Mouse (Mus musculus) left cerebral cortex, adult 11 months (tissue): Measurements from ENCODE around the gene Fkbp7.
A peak's percentile ranks its signal among the peaks of the same experiment; 100 is the strongest.
"Not testable (repeated sequence)": the region's sequence is repeated elsewhere in the genome, so short reads cannot be mapped to it uniquely, and the experiment has no call there.

Source experiments
- DNase-seq: peaks from one replicate; pipeline ENCODE4 v3.0.0; 2022; ENCODE audit warnings: low spot score

Fkbp7 gene

GRCm38 (mm10) chr2:76665531-76665930, 7.4 kb downstream of the Fkbp7 start:
- no peak for DNase-seq

GRCm38 (mm10) chr2:76659419-76659818, 13.5 kb downstream of the Fkbp7 start:
- no peak for DNase-seq

- no peak for DNase-seq
Measured at GRCm38 (mm10) chr2:76658551-76658950, 14.4 kb downstream of the Fkbp7 start.

GRCm38 (mm10) chr2:76655982-76656381, 16.9 kb downstream of the Fkbp7 start:
- no peak for DNase-seq

GRCm38 (mm10) chr2:76655444-76655843, 17.5 kb downstream of the Fkbp7 start:
- no peak for DNase-seq

- no peak for DNase-seq
Measured at GRCm38 (mm10) chr2:76654646-76655045, 18.3 kb downstream of the Fkbp7 start.

- no peak for DNase-seq
Measured at GRCm38 (mm10) chr2:76653070-76653469, 19.8 kb downstream of the Fkbp7 start.

- no peak for DNase-seq
Measured at GRCm38 (mm10) chr2:76648666-76649141, 24.2 kb downstream of the Fkbp7 start.

- DNase-seq, result peak; percentile 93
Measured at GRCm38 (mm10) chr2:76647883-76648570, 24.9 kb downstream of the Fkbp7 start, which contains the start of the genes Prkra and Pjvk. TSS of gene Prkra (minus strand) at chr2:76648015. TSS of gene Pjvk (plus strand) at chr2:76648476.

- no peak for DNase-seq
Measured at GRCm38 (mm10) chr2:76647441-76647869, 25.5 kb downstream of the Fkbp7 start.

GRCm38 (mm10) chr2:76643801-76644200, 29.1 kb downstream of the Fkbp7 start:
- DNase-seq, result no peak

GRCm38 (mm10) chr2:76639637-76640036, 33.3 kb downstream of the Fkbp7 start:
- no peak for DNase-seq

GRCm38 (mm10) chr2:76631600-76631999, 41.3 kb downstream of the Fkbp7 start:
- no peak for DNase-seq

- no peak for DNase-seq
Measured at GRCm38 (mm10) chr2:76630293-76630692, 42.6 kb downstream of the Fkbp7 start.

GRCm38 (mm10) chr2:76622316-76622715, 50.6 kb downstream of the Fkbp7 start:
- not testable (repeated sequence) for DNase-seq

- DNase-seq, result no peak
Measured at GRCm38 (mm10) chr2:76621724-76622123, 51.2 kb downstream of the Fkbp7 start.

GRCm38 (mm10) chr2:76620188-76620587, 52.7 kb downstream of the Fkbp7 start:
- no peak for DNase-seq

GRCm38 (mm10) chr2:76618078-76618477, 54.8 kb downstream of the Fkbp7 start:
- no peak for DNase-seq
